Mouse (Mus musculus) kidney, postnatal 14 days (tissue): ENCODE data around the gene Ugt2b5.
"Not testable (repeated sequence)": the region's sequence is repeated elsewhere in the genome, so short reads cannot be mapped to it uniquely, and the experiment has no call there.

Experiments used
- DNase-seq: peaks from one replicate; pipeline ENCODE4 v3.0.0; 2022; ENCODE audit warnings: mixed read lengths

Gene Ugt2b5

DNA sequence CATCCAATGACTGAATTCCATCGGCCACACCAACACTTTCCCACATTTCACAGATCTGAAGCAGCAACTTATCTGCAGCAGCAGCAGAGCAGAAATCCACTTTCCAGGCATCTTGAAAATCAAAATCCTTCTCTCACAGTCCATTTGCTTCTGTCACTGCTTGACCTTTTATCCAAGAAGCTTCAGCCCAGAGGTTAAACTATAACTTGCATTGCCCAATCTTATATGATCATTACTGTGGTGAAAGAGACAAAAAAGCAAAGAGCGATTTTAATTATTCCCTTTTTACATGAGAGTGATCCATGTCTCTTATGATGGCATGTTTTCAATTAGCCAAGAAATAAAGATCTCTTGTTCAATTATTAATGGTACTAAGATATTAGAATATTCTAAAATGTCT lies at the start of gene Ugt2b5:
Ugt2b5 (minus strand) TSS at position 123 of the 400 bp plus-strand sequence.
- DNase-seq = not testable (repeated sequence)

DNA sequence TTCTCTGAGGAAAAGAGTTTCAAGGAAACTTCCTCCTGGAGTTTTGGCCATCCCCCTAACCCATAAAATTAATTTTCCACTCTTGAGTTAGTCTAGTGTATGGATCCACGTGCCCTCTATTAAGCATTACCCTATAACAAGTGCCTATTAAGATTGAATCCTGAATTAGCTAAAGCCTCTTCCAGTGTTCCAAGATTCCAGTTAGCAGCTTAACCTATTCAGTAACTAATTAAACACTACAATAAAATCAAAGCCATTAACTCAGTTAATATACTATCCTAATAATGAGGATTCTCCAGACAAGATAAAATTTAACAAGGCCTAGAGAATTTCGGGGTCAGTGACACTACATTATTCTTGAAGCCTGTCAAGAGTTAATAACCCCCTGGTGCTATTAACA lies 35.7 kb upstream of the Ugt2b5 start:
- not testable (repeated sequence) for DNase-seq

DNA sequence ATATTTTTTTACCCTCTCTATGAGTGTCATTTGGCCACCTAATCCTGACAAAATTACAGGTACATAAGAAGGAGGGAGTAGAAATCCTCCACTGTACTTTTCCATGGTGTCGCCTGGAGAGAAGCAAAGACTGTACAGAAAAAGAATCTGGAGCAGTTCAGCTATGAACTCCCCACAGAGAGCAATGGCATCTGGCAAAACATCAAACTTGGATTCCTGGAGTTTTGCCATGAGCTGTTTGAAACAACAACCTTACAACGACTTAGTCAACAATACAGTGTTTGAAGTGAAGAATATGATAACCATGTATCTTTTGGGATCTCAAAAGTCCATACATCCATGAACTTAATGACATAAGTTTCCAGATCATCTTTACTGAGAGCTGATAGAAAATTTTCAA lies 34.6 kb upstream of the Ugt2b5 start:
- peak; percentile 18 for DNase-seq

DNA sequence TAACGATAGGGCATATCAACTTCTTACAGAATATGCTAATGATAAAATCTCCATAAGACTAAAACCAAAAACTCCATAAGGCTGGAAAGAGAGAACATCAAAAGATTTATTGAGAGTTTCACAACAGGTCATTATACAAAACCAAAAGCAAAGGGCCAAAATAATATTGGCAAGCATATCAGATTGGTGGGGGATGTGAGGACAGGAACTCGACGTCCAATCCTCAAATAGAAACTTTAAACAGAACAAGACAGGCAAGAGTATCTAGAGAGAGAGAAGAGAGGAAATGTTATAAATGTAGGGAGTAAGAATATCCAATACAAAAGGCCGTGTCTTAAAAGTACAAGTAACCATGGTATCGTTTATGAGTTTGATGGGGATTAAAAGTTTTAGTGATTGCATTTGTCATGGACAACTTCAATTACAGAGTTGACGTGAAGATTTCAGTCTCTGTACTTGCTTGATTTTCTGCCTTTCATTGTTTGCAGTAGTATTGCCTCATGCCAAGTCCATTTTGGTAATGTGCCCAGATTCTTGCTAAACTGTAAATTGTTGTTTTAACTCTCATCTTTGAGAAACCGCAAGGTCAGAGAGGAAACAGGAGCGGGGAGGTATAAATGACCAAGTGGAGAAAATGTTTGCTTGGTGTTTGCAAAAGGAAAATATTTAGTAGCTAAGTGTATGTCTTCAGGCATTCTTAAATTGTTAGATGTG lies 7.8 kb upstream of the Ugt2b5 start:
- peak; percentile 15 for DNase-seq

DNA sequence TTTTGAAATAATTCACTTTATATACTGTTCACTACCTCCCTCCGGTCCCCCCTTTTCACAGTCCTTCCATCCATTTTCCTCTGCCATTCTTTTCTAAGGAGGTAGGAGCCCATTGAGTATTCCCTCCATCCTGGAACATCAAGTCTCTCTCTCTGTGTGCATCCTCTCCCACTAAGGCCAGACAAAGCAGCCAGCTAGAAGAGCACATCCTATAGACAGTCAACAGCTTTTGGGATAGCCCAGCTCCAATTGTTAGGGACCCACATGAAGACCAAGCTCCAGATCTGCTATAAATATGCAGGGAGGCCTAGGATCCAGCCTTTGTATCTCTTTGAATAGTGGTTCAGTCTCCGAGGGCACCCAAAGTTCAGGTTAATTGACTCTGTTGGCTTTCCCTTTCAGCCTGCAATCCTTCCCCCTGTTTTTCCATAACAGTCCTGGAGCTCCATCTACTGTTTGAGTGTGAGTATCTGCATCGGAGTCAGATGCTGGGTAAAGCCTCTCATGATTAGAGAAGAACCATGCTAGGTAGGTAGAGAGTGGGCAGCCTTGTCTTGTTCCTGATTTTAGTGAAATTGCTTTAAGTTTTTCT lies 2.8 kb upstream of the Ugt2b5 start:
- peak; percentile 36 for DNase-seq

DNA sequence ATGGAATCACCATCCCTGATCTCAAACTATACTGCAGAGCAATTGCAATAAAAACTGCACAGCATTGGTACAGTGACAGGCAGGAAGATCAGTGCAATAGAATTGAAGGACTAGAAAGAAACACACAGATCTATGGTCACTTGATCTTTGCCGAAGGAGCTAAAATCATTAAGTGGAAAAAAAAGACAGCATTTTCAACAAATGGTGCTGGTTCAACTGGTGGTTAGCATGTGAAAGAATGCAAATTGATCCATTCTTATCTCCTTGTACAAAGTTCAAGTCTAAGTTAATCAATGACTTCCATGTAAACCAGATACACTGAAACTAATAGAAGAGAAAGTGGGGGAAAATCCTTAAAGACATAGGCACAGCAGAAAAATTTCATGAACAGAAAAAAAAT lies 36.4 kb downstream of the Ugt2b5 start:
- not testable (repeated sequence) for DNase-seq

DNA sequence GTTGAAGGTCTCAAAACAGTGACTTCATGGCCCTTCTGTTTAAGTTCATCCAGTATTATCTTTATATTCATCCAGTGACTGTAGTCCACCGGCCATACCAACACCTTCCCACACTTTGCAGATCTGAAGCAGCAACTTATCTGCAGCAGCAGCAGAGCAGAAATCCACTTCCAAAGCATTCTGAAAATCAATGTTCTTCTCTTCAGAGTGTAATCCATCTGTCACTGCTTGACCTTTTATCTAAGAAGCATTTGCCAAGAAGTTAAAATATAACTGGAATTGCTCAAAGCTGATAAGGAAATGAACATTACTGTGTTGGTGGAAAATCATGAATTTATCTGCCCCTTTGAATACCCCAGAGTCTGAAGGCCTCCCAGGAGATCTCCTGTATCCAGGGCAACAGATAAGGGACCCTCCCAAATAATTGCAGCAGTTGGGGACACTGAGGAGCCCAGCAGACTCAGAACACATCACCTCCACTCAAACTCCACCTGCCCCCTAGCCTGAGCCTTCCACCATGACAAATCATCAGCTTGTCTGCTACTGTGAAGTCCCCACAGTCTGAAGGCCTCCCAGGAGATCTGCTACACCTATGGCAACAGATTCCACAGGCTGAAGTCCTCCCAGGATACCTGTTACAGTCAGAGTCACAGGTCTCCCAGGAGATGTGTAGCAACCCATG lies 47.6 kb downstream of the Ugt2b5 start, which contains the start of gene Ugt2b36:
Ugt2b36 (minus strand) TSS at position 210 of the 682 bp plus-strand sequence.
- DNase-seq = no peak

DNA sequence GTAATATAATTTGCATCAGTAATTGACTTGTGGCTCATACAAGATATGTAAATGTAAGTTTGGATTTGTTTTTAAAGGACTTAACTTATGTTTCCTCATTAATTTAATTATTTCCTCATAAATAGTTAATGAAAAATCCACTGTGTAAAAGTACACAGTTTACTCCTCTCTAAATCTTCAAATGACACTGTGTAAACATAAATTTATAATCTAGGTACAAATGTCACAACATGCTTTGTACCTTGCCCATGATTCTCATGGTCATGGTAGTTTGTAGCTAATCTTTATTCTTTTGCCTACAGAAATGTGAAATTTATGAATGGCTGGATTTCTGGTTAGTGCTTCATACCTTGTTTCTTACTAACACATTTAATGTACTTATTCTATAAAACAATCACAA lies 49.0 kb downstream of the Ugt2b5 start:
- no peak for DNase-seq

DNA sequence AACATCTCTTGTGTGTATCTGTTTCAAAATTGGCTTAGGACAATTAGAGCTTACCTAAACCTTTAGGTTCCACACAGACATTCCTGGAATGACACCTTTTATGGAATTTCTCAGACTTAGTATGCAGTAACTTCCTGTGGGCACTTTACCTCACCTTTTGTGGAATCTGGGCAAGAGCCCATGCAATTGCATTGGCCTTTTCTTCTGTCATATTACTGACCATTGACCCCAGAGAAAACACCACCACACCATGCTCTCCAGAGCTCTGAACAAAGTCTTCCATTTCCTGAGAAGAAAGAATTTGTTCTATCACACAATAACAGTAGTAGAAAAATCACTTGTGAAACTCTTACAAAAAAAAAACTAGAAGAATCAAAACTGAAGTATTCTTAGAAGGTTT lies 50.9 kb downstream of the Ugt2b5 start:
- DNase-seq = no peak

DNA sequence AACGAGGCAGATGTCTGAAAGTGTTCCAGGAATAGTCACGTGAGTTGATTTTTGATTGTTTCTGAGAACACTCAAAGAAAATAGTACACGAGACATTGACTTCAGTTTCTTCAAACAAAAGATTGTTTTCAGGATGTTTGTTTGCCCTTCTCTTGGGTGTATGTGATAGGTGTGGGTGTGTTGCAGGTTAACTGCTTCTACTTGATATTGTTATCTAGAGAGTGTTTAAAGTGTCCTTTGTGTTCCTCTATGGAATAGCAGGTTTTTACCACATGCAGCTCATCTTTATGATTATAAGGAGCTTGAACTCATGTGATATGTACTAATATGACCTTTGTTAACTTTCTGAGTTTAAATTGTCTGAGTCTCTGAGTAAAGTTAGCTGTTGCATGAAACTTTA lies 53.8 kb downstream of the Ugt2b5 start:
- no peak for DNase-seq
